Mouse (Mus musculus) stomach, embryonic 16.5 days (tissue): ENCODE measurements around the gene Akap5. TPM values are rescaled to one million over a fixed set of nuclear protein-coding genes. Genes with fewer than 3 reads are reported as not detected.

Experiments
- ATAC-seq: fragments of 200-750 bp; cut with Nextera tagmentation; 2 replicates; pipeline ENCODE4 v1.8.0; 2017; ENCODE audit warnings: moderate number of reproducible peaks, moderate TSS enrichment; ENCODE audit not compliant: insufficient read depth, low FRiP score
- H3K27ac ChIP-seq: fragments of 300-500 bp; sonication (generic); 2 replicates; pipeline ENCODE4 v1.5.1; 2014; ENCODE audit warnings: low read length
- H3K27me3 ChIP-seq: fragments of 300-500 bp; sonication (generic); 2 replicates; pipeline ENCODE4 v1.6.1; 2014; ENCODE audit warnings: low read length, control low read depth, mixed read lengths; ENCODE audit not compliant: control insufficient read depth, insufficient read depth
- H3K36me3 ChIP-seq: fragments of 300-500 bp; sonication (generic); 2 replicates; pipeline ENCODE4 v1.6.1; 2014; ENCODE audit warnings: low read length; ENCODE audit not compliant: control insufficient read depth, insufficient read depth
- H3K4me1 ChIP-seq: fragments of 300-500 bp; sonication (generic); 2 replicates; pipeline ENCODE4 v1.6.1; 2014; ENCODE audit warnings: low read length, control low read depth, mixed read lengths; ENCODE audit not compliant: control insufficient read depth, insufficient read depth
- H3K4me2 ChIP-seq: fragments of 300-500 bp; sonication (generic); 2 replicates; pipeline ENCODE4 v1.6.1; 2014; ENCODE audit warnings: low read depth, low read length, mixed read lengths
- H3K4me3 ChIP-seq: fragments of 300-500 bp; sonication (generic); replicated peaks from 2 replicates; pipeline ENCODE4 v1.5.1; 2014; ENCODE audit warnings: mild to moderate bottlenecking, low read length
- H3K9ac ChIP-seq: fragments of 300-500 bp; sonication (generic); 2 replicates; pipeline ENCODE4 v1.6.1; 2014; ENCODE audit warnings: low read length
- H3K9me3 ChIP-seq: fragments of 300-500 bp; sonication (generic); replicated peaks from 2 replicates; pipeline ENCODE4 v1.6.1; 2016; ENCODE audit warnings: low read length, control low read depth; ENCODE audit not compliant: control insufficient read depth
- WGBS: fragments of 180-500 bp; shearing (Covaris S2); extraction: QIAGEN DNeasy Blood & Tissue Kit; methylation state at CpG from one replicate; pipeline ENCODE4 v1.1.7; 2014; 5-methylcytosine and 5-hydroxymethylcytosine counted together
- polyA plus RNA-seq: library from polyadenylated mRNA; unstranded; fragments of >200 nt; fragmentation: Nextera tagmentation; extraction: Ambion mirVana; gene quantifications from 2 replicates; pipeline ENCODE4 v1.2.1, GENCODE M21; 2015

Akap5 gene
- polyA plus RNA-seq, 1 experiment from 2014 or later, result 4.8 TPM

DNA sequence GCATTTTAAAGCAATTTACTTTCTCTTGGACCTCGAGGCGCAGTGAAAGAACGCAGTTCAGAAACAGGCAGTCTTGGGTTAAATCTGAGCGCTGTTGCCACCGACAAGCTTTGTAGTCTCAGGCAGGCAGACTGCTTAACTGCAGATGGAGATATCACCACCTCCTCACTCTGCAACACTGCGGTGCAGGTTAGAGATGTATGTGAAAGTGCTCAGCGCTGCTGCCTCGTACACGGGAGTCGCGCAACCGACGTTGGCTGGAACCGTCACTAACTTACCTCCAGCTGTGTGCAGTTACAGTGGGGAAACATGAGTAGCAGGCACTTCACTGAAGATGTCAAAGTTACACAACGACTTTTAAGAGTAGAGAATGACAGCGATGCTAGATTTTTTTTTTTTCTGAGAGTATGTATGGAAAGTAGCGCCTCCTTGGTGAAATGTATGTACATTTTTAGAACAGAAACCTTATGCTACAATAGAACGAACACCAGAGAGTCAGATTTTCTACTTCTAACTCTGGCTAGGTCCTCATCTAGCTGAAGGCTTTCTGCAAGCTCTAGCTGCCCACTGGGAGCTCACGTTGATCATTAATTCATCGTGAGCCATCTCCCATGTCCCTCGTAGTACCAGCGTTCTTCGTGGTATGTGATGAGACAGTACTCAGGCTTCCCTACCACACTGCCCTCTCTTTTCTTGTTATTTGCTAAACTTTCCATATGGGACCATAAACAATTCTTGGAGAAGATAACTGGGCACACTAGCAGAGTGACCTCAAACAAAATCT is 1.9 kb downstream of the Akap5 start:
- Histone ChIP-seq H3K27ac (no peak overlapping the region), H3K9ac (no peak overlapping the region), H3K4me1 (peaks cover 2% of the 10 kb centered on the region), H3K27me3 (no peaks in the 10 kb centered on the region), H3K4me2 (no peak overlapping the region), H3K4me3 (no peak overlapping the region), H3K9me3 (no peaks in the 10 kb centered on the region), H3K36me3 (no peaks in the 10 kb centered on the region)
- ATAC-seq, result no peak
- 90% methylated on average over 23 of the region's 23 CpGs for WGBS

DNA sequence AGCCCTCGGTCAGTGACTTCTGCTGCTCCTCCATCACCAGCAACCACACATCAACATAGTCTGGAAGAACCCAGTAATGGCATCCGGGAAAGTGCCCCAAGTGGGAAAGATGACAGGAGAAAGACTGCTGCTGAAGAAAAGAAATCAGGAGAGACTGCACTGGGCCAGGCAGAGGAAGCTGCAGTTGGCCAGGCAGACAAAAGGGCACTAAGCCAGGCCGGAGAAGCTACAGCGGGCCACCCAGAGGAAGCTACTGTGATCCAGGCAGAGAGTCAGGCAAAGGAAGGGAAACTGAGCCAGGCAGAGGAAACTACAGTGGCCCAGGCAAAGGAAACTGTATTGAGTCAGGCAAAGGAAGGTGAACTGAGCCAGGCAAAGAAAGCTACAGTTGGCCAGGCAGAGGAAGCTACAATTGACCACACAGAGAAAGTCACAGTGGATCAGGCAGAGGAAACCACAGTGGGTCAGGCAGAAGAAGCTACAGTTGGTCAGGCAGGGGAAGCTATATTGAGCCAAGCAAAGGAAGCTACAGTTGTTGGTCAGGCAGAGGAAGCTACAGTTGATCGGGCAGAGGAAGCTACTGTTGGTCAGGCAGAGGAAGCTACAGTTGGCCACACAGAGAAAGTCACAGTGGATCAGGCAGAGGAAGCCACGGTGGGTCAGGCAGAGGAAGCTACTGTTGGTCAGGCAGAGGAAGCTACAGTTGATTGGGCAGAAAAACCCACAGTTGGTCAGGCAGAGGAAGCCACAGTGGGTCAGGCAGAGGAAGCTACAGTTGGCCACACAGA is 4.1 kb downstream of the Akap5 start:
- H3K4me3 ChIP-seq, result no peak overlapping the region
- no peaks in the 10 kb centered on the region for H3K9me3 ChIP-seq
- no peak overlapping the region for H3K27ac ChIP-seq
- H3K36me3 ChIP-seq, result no peaks in the 10 kb centered on the region
- peaks cover 2% of the 10 kb centered on the region for H3K4me1 ChIP-seq
- H3K9ac ChIP-seq, result no peak overlapping the region
- no peak overlapping the region for H3K4me2 ChIP-seq
- 82% methylated on average over 6 of the region's 6 CpGs for WGBS
- no peak for ATAC-seq
- H3K27me3 ChIP-seq, result no peaks in the 10 kb centered on the region

DNA sequence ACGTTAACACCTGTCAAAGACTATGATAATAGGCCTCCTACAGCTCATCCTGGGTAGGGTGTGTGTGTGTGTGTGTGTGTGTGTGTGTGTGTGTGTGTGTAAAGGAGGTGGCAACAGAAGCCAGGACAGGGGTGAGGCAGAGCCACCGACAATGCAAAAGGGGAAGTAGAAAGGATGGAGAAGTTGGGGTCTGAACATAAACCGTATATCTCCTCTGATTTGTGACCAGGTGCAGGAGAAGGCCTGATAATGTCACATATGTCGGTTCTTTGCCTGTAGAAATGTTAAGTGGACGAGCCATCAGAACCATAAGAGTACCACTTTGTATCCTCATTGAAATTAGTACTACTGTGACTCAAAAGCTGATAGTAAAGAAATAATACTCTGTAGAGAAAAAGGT is 9.0 kb downstream of the Akap5 start:
- no peaks in the 10 kb centered on the region for H3K36me3 ChIP-seq
- no peak for ATAC-seq
- WGBS, result 87% methylated on average over 5 of the region's 5 CpGs

DNA sequence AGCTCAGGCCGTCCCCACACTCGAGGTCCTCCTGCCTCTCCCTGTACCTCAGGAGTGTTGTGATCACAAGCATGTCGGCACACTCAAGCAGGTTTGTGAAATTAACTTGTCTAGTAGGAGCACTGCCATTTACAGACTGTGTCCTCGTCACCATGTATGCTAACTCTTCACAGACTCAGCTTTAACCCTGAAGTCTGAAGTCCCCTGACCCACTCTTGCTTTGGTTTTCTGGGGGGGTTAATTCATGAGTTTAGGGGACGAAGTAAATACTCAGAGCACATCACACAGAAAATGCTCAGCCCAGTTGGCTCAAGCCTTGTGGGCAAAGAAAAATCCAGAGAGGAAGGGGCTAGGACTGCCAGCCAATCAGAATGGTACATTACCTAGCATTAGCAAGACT is 10.9 kb downstream of the Akap5 start:
- Histone ChIP-seq H3K4me3 (no peak overlapping the region), H3K4me1 (no peaks in the 10 kb centered on the region), H3K36me3 (no peaks in the 10 kb centered on the region), H3K9me3 (no peaks in the 10 kb centered on the region), H3K9ac (no peak overlapping the region), H3K27ac (no peak overlapping the region), H3K4me2 (no peak overlapping the region), H3K27me3 (no peaks in the 10 kb centered on the region)
- no peak for ATAC-seq
- 77% methylated on average over 5 of the region's 5 CpGs for WGBS

More for the DNA sequence above, 9.0 kb downstream of the Akap5 start:
- Histone ChIP-seq H3K9me3 (no peaks in the 10 kb centered on the region), H3K27ac (no peak overlapping the region), H3K4me2 (no peak overlapping the region), H3K9ac (no peak overlapping the region), H3K27me3 (no peaks in the 10 kb centered on the region), H3K4me3 (no peak overlapping the region), H3K4me1 (no peaks in the 10 kb centered on the region)

DNA sequence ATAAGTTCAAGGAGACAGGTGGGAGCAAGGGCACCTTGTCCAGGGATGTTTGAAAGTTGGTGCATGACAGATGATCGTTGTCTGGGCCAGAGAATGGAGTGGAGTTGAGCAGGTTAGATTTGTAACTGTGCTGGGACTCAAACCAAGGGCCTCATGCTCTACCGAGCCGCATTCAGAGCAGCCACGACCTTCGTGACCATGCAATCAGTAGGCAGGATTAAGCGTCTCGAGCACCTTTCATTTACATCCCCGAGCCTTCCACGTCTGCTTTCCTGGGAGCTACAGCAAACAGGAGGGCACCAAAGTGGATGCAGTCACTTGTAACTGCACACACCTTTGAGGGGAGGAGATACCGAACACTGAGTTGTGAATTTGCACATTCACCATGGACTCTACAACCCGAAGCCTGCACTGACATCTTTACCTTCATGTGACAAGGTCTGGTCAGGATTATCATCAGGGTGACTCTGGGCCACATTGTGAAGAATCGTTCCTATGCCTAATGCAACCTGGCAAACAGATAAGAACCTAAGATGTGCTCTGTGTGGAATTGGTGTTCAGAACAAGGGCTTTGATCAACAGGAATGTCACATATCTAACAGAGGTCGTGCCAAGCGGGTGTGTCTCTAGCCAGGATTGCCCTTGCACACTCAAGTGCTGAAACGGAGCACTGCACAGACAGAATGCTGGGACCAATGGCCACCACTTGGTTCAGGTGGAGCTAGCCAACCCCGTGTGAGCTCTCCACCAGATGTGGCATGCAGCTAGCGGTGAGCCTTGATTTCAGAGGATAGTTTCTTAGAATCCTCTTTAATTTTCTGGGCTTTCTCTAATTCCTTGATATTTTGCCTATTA is 11.6 kb downstream of the Akap5 start:
- 67% methylated on average over 17 of the region's 17 CpGs for WGBS
- Histone ChIP-seq H3K4me2 (no peak overlapping the region), H3K9ac (no peak overlapping the region), H3K27me3 (no peaks in the 10 kb centered on the region), H3K4me3 (no peak overlapping the region), H3K4me1 (no peaks in the 10 kb centered on the region), H3K9me3 (no peaks in the 10 kb centered on the region), H3K27ac (no peak overlapping the region), H3K36me3 (no peaks in the 10 kb centered on the region)
- ATAC-seq, result no peak

DNA sequence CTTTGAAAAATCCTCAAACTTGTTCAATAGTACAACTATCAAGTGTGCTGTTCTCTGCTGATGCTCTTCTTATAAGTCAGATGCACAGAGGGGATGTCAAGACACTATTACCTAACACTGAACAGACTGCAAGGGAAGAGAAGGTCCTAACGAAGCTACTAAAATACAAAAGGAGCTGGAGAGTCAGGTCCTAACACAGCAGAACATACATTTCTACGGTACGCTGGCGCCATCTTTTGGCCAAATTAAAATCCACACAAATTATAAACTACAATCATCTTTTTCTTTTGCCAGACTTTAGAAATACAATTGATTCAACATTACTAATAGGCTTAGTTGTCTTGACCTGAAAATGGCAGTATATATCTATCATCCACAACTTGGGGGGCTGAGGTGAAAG is 16.4 kb downstream of the Akap5 start:
- H3K36me3 ChIP-seq, result no peaks in the 10 kb centered on the region
- no peak overlapping the region for H3K9ac ChIP-seq
- no peak overlapping the region for H3K4me3 ChIP-seq
- no peak overlapping the region for H3K27ac ChIP-seq
- no peaks in the 10 kb centered on the region for H3K4me1 ChIP-seq
- no peaks in the 10 kb centered on the region for H3K27me3 ChIP-seq
- H3K4me2 ChIP-seq, result no peak overlapping the region
- 4% methylated on average over 4 of the region's 4 CpGs for WGBS
- H3K9me3 ChIP-seq, result no peaks in the 10 kb centered on the region
- 0 out of 2 replicates have a peak, but pooled peaks have one; percentile 44 for ATAC-seq

DNA sequence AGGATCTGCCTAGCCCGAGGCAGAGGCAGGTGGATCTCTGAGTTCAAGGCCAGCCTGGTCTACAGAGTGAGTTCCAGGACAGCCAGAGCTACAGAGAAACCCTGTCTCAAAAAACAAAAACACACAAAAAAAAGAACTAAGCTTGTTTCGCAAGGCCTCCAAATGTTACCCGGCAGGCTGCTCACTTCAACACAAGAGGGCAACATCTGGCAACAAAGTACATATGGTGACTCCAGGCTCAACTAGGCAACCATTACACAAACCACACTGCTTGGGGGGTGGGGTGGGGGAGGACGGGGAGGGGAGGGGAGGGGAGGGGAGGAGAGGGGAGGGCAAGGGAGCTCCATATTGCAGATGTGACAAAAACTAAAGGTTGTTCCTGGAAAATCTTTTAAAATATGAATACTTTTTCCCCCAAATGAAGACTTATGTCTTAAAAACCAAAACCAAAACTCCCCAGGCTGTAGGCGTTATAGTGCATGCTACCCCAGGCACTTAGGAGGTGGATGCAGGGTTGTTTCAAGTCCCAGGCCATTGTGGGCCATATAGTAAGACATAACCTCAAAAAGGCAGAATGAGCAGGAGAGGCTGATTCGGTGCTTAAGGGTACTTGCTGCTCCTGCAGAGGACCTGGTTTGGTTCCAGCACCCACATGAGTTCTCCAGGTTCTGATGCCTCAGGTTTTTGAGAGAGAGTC is 21.2 kb downstream of the Akap5 start:
- WGBS, result 78% methylated on average over 5 of the region's 6 CpGs
- Histone ChIP-seq H3K36me3 (no peaks in the 10 kb centered on the region), H3K9ac (no peak overlapping the region), H3K27ac (no peak overlapping the region), H3K27me3 (no peaks in the 10 kb centered on the region), H3K4me3 (no peak overlapping the region), H3K4me2 (no peak overlapping the region), H3K9me3 (no peaks in the 10 kb centered on the region), H3K4me1 (no peaks in the 10 kb centered on the region)
- ATAC-seq, result no peak

DNA sequence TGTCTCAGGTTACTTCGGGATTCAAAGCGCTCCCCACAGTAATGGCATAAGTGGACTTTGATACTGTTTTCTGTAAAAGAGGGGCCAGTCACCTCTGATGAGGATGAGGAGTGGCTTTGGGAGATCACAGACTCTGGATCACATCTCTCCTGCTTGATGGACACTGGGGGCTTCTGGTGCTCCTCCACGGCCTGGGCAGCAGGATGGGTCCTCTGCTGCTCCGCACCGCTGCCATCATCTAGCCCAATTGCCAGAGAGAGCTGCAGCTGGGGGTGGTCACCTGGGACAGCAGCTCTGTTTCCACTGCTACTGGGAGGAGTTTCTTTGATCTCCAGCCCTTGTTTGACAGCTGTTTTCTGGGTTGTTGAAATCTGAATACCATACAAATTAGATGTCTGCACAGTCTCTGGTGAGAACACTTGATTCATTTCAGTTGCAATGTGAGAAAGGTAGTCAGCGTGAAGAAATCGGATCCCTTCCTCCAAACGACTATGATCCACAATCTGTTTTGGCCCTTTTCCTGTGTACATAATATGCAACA is 25.1 kb downstream of the Akap5 start:
- no peak overlapping the region for H3K4me2 ChIP-seq
- 83% methylated on average over 8 of the region's 8 CpGs for WGBS
- H3K9ac ChIP-seq, result no peak overlapping the region
- H3K27ac ChIP-seq, result no peak overlapping the region
- no peak overlapping the region for H3K4me3 ChIP-seq
- no peaks in the 10 kb centered on the region for H3K9me3 ChIP-seq
- no peak for ATAC-seq
- no peaks in the 10 kb centered on the region for H3K27me3 ChIP-seq
- peaks cover 3% of the 10 kb centered on the region; the same call in 1 of the 2 replicates for H3K36me3 ChIP-seq
- no peaks in the 10 kb centered on the region for H3K4me1 ChIP-seq
